Mouse (Mus musculus): ENCODE results near the gene Nol8.

- TF ChIP-seq EP300 (optimal IDR thresholded peaks at IDR 0.05) (no peak), CTCF (IDR thresholded peaks at IDR 0.05; ENCODE audit: low read depth) (peak; percentile 25)
These were observed 10.2 kb upstream of the Nol8 start for GRCm38 (mm10) chr13:49642650-49643049.
